Mouse (Mus musculus) neural tube, postnatal 0 days (tissue): ENCODE data around the gene Rcan3. TPM values are rescaled to one million over a fixed set of nuclear protein-coding genes. Genes with fewer than 3 reads are reported as not detected.

Experiments used
- microRNA counts: library from miRNA; unstranded; fragments of <30 nt; microRNA quantifications from one replicate; lab custom pipeline; 2015
- microRNA-seq: library from miRNA; unstranded; fragments of <30 nt; microRNA quantifications from one replicate; pipeline ENCODE4, GENCODE M21; 2016
- polyA plus RNA-seq: library from polyadenylated mRNA; unstranded; fragments of >200 nt; fragmentation: Nextera tagmentation; extraction: Ambion mirVana; gene quantifications from 2 replicates; pipeline ENCODE4 v1.2.1, GENCODE M21; 2015

Rcan3 gene
- polyA plus RNA-seq = 58.4 and 60.0 TPM in 2 replicates

GRCm38 (mm10) chr4:135433443-135434394, at the start of gene Rcan3:
Rcan3 (minus strand) TSS chr4:135433853.

GRCm38 (mm10) chr4:135397991-135398390, 35.7 kb downstream of the Rcan3 start, which contains the start of gene Ncmap:
Ncmap (minus strand) TSS chr4:135398227.

MicroRNA genes within 50 kb of the gene (microRNA counts, 519-probe panel; counts per million panel counts)
- microRNA mmu-miR-700 (lab: Ali Mortazavi, UCI) = 40.5 counts per million

Small RNA genes lying within 50 kb of the gene (microRNA-seq; reads per million reads assigned to microRNA genes)
- 251 reads per million, percentile 57 among the genes with 10 or more reads in this experiment for gene Mir700

Other genes with a start within 250 kb of the Rcan3 start
- gene Clic4, start 161.0 kb downstream of the Rcan3 start, polyA plus RNA-seq = 51.3 and 53.5 TPM in 2 replicates
- 142 and 154 TPM in 2 replicates for gene Srrm1, start 80.5 kb downstream of the Rcan3 start, polyA plus RNA-seq
- 4.7 and 5.4 TPM in 2 replicates for gene Ncmap, start 35.6 kb downstream of the Rcan3 start, polyA plus RNA-seq
- 0.55 and 0.70 TPM in 2 replicates for gene Stpg1, start 60.9 kb upstream of the Rcan3 start, polyA plus RNA-seq
- gene Nipal3, start 61.2 kb upstream of the Rcan3 start, polyA plus RNA-seq = 13.4 and 14.2 TPM in 2 replicates
- 1.4 and 1.7 TPM in 2 replicates for gene Grhl3, start 139.8 kb upstream of the Rcan3 start, polyA plus RNA-seq